1 mouse cellular context compared by ENCODE assay signal in the genomic region with DNA sequence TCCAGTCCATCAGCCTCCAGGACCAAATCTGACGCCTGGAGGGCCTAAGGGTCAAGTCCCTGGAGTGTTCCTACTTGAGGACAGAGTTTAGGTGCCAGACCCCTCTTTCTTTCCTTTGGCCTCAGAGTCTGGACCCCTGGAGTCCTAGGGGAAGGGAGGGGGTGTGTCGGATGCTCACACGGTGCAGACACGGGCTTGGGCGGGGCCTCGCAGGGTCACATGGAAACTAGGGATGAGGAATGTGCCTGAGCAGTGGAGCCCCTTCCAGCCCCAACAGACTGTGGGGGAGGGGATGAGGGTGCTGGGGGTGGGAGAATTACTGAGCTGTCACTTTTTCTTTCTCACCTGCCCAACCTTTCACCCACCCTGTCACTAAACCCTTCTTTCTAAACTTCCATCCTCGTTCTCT.
A peak's percentile ranks its signal among the peaks of the same experiment; 100 is the strongest.
TF ChIP-seq lines count a peak whose summit lies in the region.

No protein-coding gene starts in this region.

TF ChIP-seq in CH12.LX, 34 proteins besides CTCF, POLR2A, EP300 and RAD21:
- TF ChIP-seq TBP (conservative IDR thresholded peaks at IDR 0.05; ENCODE audit: low read depth, low read length) (no peak), MEF2A (IDR thresholded peaks at IDR 0.05; ENCODE audit: borderline replicate concordance, low read depth, low read length) (no peak), MXI1 (IDR thresholded peaks at IDR 0.05; ENCODE audit: low read depth, low read length) (peak; percentile 20; the same call in 1 of the 2 replicates), ZMIZ1 (IDR thresholded peaks at IDR 0.05; ENCODE audit: low read depth, low read length) (no peak), GABPA (IDR thresholded peaks at IDR 0.05; ENCODE audit: insufficient replicate concordance, low read depth, low read length) (no peak), ETS1 (conservative IDR thresholded peaks at IDR 0.05; ENCODE audit: low read depth, low read length) (no peak), ELF1 (IDR thresholded peaks at IDR 0.05; ENCODE audit: low read depth, low read length) (no peak), NRF1 (IDR thresholded peaks at IDR 0.05; ENCODE audit: low read depth, low read length) (no peak), CHD1 (IDR thresholded peaks at IDR 0.05; ENCODE audit: low read depth, low read length) (no peak), USF2 (conservative IDR thresholded peaks at IDR 0.05; ENCODE audit: low read depth, low read length) (no peak), HCFC1 (IDR thresholded peaks at IDR 0.05; ENCODE audit: low read depth, low read length) (0 out of 2 replicates have a peak, but pooled peaks have one; percentile 9), MAX (IDR thresholded peaks at IDR 0.05; ENCODE audit: low read length) (no peak), BHLHE40 (IDR thresholded peaks at IDR 0.05; ENCODE audit: low read depth, low read length) (peak; percentile 53; the same call in 1 of the 2 replicates), E2F4 (IDR thresholded peaks at IDR 0.05; ENCODE audit: insufficient replicate concordance, low read depth, low read length) (no peak), PAX5 (IDR thresholded peaks at IDR 0.05; ENCODE audit: low read length) (no peak)
